Mouse (Mus musculus) CH12F3 (cell line): ENCODE results near the gene Otub1.

Source experiments
- in situ Hi-C: fragments of 300-500 bp; cut with MboI; formaldehyde crosslinking; loops from 2 replicates; pipeline ENCODE4 v1.14.3; 2020; ENCODE audit warnings: low sequenced_read_pairs

Gene Otub1

GRCm38 (mm10) chr19:7177804-7178511 lies 28.2 kb downstream of the Otub1 start:
- in situ Hi-C loops = no loop called here

GRCm38 (mm10) chr19:7176041-7176696 lies 29.9 kb downstream of the Otub1 start:
- in situ Hi-C loops = no loop called here

- in situ Hi-C loops = no loop called here
These were observed 33.9 kb downstream of the Otub1 start for GRCm38 (mm10) chr19:7172051-7172866.

GRCm38 (mm10) chr19:7171447-7171846 lies 34.7 kb downstream of the Otub1 start:
- in situ Hi-C loops = no loop called here

- in situ Hi-C loops = no loop called here
These were observed 35.2 kb downstream of the Otub1 start for GRCm38 (mm10) chr19:7170916-7171315.

- in situ Hi-C loops = no loop called here
These were observed 37.7 kb downstream of the Otub1 start for GRCm38 (mm10) chr19:7168423-7168822.

- in situ Hi-C loops = no loop called here
These were observed 39.3 kb downstream of the Otub1 start for GRCm38 (mm10) chr19:7166767-7167166.

GRCm38 (mm10) chr19:7166200-7166711 lies 39.9 kb downstream of the Otub1 start:
- in situ Hi-C loops = no loop called here

GRCm38 (mm10) chr19:7165509-7166199 lies 40.5 kb downstream of the Otub1 start:
- in situ Hi-C loops = no loop called here

- in situ Hi-C loops = no loop called here
These were observed 41.2 kb downstream of the Otub1 start for GRCm38 (mm10) chr19:7164820-7165323.

GRCm38 (mm10) chr19:7164238-7164637 lies 41.9 kb downstream of the Otub1 start:
- in situ Hi-C loops = no loop called here

GRCm38 (mm10) chr19:7161064-7161463 lies 45.1 kb downstream of the Otub1 start:
- in situ Hi-C loops = no loop called here

- in situ Hi-C loops = no loop called here
These were observed 45.8 kb downstream of the Otub1 start for GRCm38 (mm10) chr19:7160151-7160906.

GRCm38 (mm10) chr19:7157734-7158133 lies 48.4 kb downstream of the Otub1 start:
- in situ Hi-C loops = no loop called here

GRCm38 (mm10) chr19:7155196-7155595 lies 50.9 kb downstream of the Otub1 start:
- in situ Hi-C loops = no loop called here

- in situ Hi-C loops = no loop called here
These were observed 52.9 kb downstream of the Otub1 start for GRCm38 (mm10) chr19:7153232-7153631.

- in situ Hi-C loops = no loop called here
These were observed 54.0 kb downstream of the Otub1 start for GRCm38 (mm10) chr19:7151927-7152653.

GRCm38 (mm10) chr19:7151300-7151926 lies 54.7 kb downstream of the Otub1 start:
- in situ Hi-C loops = no loop called here

- in situ Hi-C loops = no loop called here
These were observed 56.9 kb downstream of the Otub1 start for GRCm38 (mm10) chr19:7149158-7149685.
